Mouse (Mus musculus) limb, embryonic 15.5 days (tissue): ENCODE measurements around the gene C130026I21Rik. TPM values are rescaled to one million over a fixed set of nuclear protein-coding genes. Genes with fewer than 3 reads are reported as not detected.
"Not testable (repeated sequence)": the region's sequence is repeated elsewhere in the genome, so short reads cannot be mapped to it uniquely, and the experiment has no call there.

ENCODE experiments used
- ATAC-seq: fragments of 200-750 bp; cut with Nextera tagmentation; 2 replicates; pipeline ENCODE4 v1.8.0; 2017; ENCODE audit warnings: low read depth, moderate TSS enrichment; ENCODE audit not compliant: insufficient number of reproducible peaks, low FRiP score, low TSS enrichment
- H3K27ac ChIP-seq: fragments of 300-500 bp; sonication (generic); 2 replicates; pipeline ENCODE4 v1.5.1; 2015; ENCODE audit warnings: moderate library complexity, mild to moderate bottlenecking, inconsistent platforms
- H3K27me3 ChIP-seq: fragments of 300-500 bp; sonication (generic); 2 replicates; pipeline ENCODE4 v1.6.1; 2015; ENCODE audit warnings: inconsistent platforms
- H3K36me3 ChIP-seq: fragments of 300-500 bp; sonication (generic); 2 replicates; pipeline ENCODE4 v1.6.1; 2015; ENCODE audit warnings: inconsistent platforms
- H3K4me1 ChIP-seq: fragments of 300-500 bp; sonication (generic); 2 replicates; pipeline ENCODE4 v1.6.1; 2015; ENCODE audit warnings: inconsistent platforms
- H3K4me2 ChIP-seq: fragments of 300-500 bp; sonication (generic); 2 replicates; pipeline ENCODE4 v1.6.1; 2015; ENCODE audit warnings: mild to moderate bottlenecking, inconsistent platforms
- H3K4me3 ChIP-seq: fragments of 300-500 bp; sonication (generic); 2 replicates; pipeline ENCODE4 v1.5.1; 2015; ENCODE audit warnings: mild to moderate bottlenecking, inconsistent platforms
- H3K9ac ChIP-seq: fragments of 300-500 bp; sonication (generic); 2 replicates; pipeline ENCODE4 v1.6.1; 2015; ENCODE audit warnings: inconsistent platforms
- H3K9me3 ChIP-seq: fragments of 300-500 bp; sonication (generic); 2 replicates; pipeline ENCODE4 v1.6.1; 2016; ENCODE audit warnings: inconsistent platforms
- WGBS: fragments of 180-500 bp; shearing (Covaris S2); methylation state at CpG from one replicate; pipeline ENCODE4 v1.1.7; 2015; 5-methylcytosine and 5-hydroxymethylcytosine counted together
- polyA plus RNA-seq: library from polyadenylated mRNA; unstranded; fragments of >200 nt; fragmentation: Nextera tagmentation; extraction: Ambion mirVana; gene quantifications from 2 replicates; pipeline ENCODE4 v1.2.1, GENCODE M21; 2015

The C130026I21Rik gene
- polyA plus RNA-seq, 1 experiment from 2014 or later: 1.3 TPM

GRCm38 (mm10) chr1:85114666-85115402 lies 155.5 kb downstream of the C130026I21Rik start:
- H3K4me1 ChIP-seq, H3K27ac ChIP-seq, H3K36me3 ChIP-seq, H3K9me3 ChIP-seq, H3K9ac ChIP-seq, H3K27me3 ChIP-seq, ATAC-seq, H3K4me3 ChIP-seq, H3K4me2 ChIP-seq: not testable (repeated sequence)
- 48% methylated on average over 6 of the region's 6 CpGs for WGBS

- H3K9ac ChIP-seq, H3K4me3 ChIP-seq: not testable (repeated sequence)
- 77% methylated on average over 3 of the region's 3 CpGs for WGBS
Observed at GRCm38 (mm10) chr1:85114078-85114477, 156.3 kb downstream of the C130026I21Rik start.

GRCm38 (mm10) chr1:85112889-85113288 lies 157.5 kb downstream of the C130026I21Rik start:
- not testable (repeated sequence) for H3K4me2 ChIP-seq, ATAC-seq, H3K27ac ChIP-seq, H3K4me1 ChIP-seq, H3K36me3 ChIP-seq, H3K9ac ChIP-seq, H3K4me3 ChIP-seq, H3K9me3 ChIP-seq, H3K27me3 ChIP-seq
- WGBS: 69% methylated on average over 2 of the region's 5 CpGs

More at GRCm38 (mm10) chr1:85114078-85114477, 156.3 kb downstream of the C130026I21Rik start:
- not testable (repeated sequence) for H3K36me3 ChIP-seq, H3K4me1 ChIP-seq, H3K27me3 ChIP-seq, H3K9me3 ChIP-seq, H3K4me2 ChIP-seq, H3K27ac ChIP-seq
- ATAC-seq: peak; percentile 67; the same call in 1 of the 2 replicates

- not testable (repeated sequence) for H3K27me3 ChIP-seq, H3K9ac ChIP-seq, H3K27ac ChIP-seq, H3K4me1 ChIP-seq, H3K4me3 ChIP-seq, H3K4me2 ChIP-seq, H3K9me3 ChIP-seq, H3K36me3 ChIP-seq, ATAC-seq
- 83% methylated on average over 7 of the region's 7 CpGs for WGBS
Observed at GRCm38 (mm10) chr1:85112266-85112665, 158.1 kb downstream of the C130026I21Rik start.

GRCm38 (mm10) chr1:85111572-85111971 lies 158.8 kb downstream of the C130026I21Rik start:
- not testable (repeated sequence) for H3K27ac ChIP-seq, H3K27me3 ChIP-seq, H3K4me2 ChIP-seq, H3K4me1 ChIP-seq, H3K9me3 ChIP-seq, H3K36me3 ChIP-seq, H3K9ac ChIP-seq, ATAC-seq, H3K4me3 ChIP-seq
- 68% methylated on average over 10 of the region's 10 CpGs for WGBS

GRCm38 (mm10) chr1:85110876-85111275 lies 159.5 kb downstream of the C130026I21Rik start:
- not testable (repeated sequence) for H3K9ac ChIP-seq, H3K4me1 ChIP-seq, H3K27me3 ChIP-seq, H3K36me3 ChIP-seq, H3K27ac ChIP-seq, ATAC-seq, H3K4me2 ChIP-seq, H3K9me3 ChIP-seq, H3K4me3 ChIP-seq
- 77% methylated on average over 3 of the region's 3 CpGs for WGBS

GRCm38 (mm10) chr1:85109753-85110152 lies 160.6 kb downstream of the C130026I21Rik start, which contains the start of gene A530032D15Rik:
Gene A530032D15Rik, minus strand, starts transcription at chr1:85109853.
- 80% methylated on average over 1 of the region's 7 CpGs for WGBS
- H3K27ac ChIP-seq: not testable (repeated sequence)

GRCm38 (mm10) chr1:85106013-85106412 lies 164.4 kb downstream of the C130026I21Rik start:
- ATAC-seq, H3K4me1 ChIP-seq, H3K27ac ChIP-seq, H3K4me2 ChIP-seq, H3K9me3 ChIP-seq, H3K4me3 ChIP-seq, H3K27me3 ChIP-seq, H3K36me3 ChIP-seq, H3K9ac ChIP-seq: not testable (repeated sequence)
- 70% methylated on average over 5 of the region's 6 CpGs for WGBS

More at GRCm38 (mm10) chr1:85109753-85110152, 160.6 kb downstream of the C130026I21Rik start, which contains the start of gene A530032D15Rik:
- not testable (repeated sequence) for H3K9me3 ChIP-seq, H3K4me2 ChIP-seq, H3K36me3 ChIP-seq, H3K4me1 ChIP-seq, H3K4me3 ChIP-seq, H3K27me3 ChIP-seq, H3K9ac ChIP-seq, ATAC-seq

GRCm38 (mm10) chr1:85105336-85105735 lies 165.0 kb downstream of the C130026I21Rik start:
- H3K4me1 ChIP-seq, H3K4me3 ChIP-seq, H3K27ac ChIP-seq, H3K9me3 ChIP-seq, H3K9ac ChIP-seq, H3K4me2 ChIP-seq, ATAC-seq, H3K27me3 ChIP-seq, H3K36me3 ChIP-seq: not testable (repeated sequence)
- WGBS: 76% methylated on average over 4 of the region's 4 CpGs

- H3K9ac ChIP-seq, H3K36me3 ChIP-seq, H3K4me1 ChIP-seq, H3K4me2 ChIP-seq, H3K27ac ChIP-seq, H3K4me3 ChIP-seq, H3K27me3 ChIP-seq, H3K9me3 ChIP-seq, ATAC-seq: not testable (repeated sequence)
- 84% methylated on average over 4 of the region's 4 CpGs for WGBS
Observed at GRCm38 (mm10) chr1:85101754-85102153, 168.6 kb downstream of the C130026I21Rik start.

GRCm38 (mm10) chr1:85099864-85100263 lies 170.5 kb downstream of the C130026I21Rik start, which contains the start of gene Gm10553:
Gene Gm10553, plus strand, starts transcription at chr1:85100164.
- H3K9me3 ChIP-seq, H3K36me3 ChIP-seq, H3K27ac ChIP-seq, H3K27me3 ChIP-seq, H3K4me3 ChIP-seq, H3K4me1 ChIP-seq, H3K9ac ChIP-seq, ATAC-seq, H3K4me2 ChIP-seq: not testable (repeated sequence)
- 63% methylated on average over 1 of the region's 1 CpGs for WGBS

- 79% methylated on average over 7 of the region's 7 CpGs for WGBS
- ATAC-seq, H3K27me3 ChIP-seq, H3K4me2 ChIP-seq, H3K4me1 ChIP-seq, H3K27ac ChIP-seq, H3K9ac ChIP-seq, H3K9me3 ChIP-seq, H3K4me3 ChIP-seq, H3K36me3 ChIP-seq: not testable (repeated sequence)
Observed at GRCm38 (mm10) chr1:85099081-85099480, 171.3 kb downstream of the C130026I21Rik start.
